Mouse (Mus musculus) CD4-positive, CD25-positive, alpha-beta regulatory T cell, adult 4 months (primary cell): ENCODE measurements around the gene Lnpk. TPM values are rescaled to one million over a fixed set of nuclear protein-coding genes. Genes with fewer than 3 reads are reported as not detected.

Source experiments
- ATAC-seq: one replicate; pipeline ENCODE4 v1.8.0; 2017
- polyA plus RNA-seq, 2 experiments: library from polyadenylated mRNA; unstranded; fragments of 100-300 nt; shearing (Covaris generic); gene quantifications; one replicate each; pipeline ENCODE4 v1.2.1; 2017

Gene Lnpk
- polyA plus RNA-seq = 10 to 100 TPM; 26.9 to 29.3 TPM

DNA sequence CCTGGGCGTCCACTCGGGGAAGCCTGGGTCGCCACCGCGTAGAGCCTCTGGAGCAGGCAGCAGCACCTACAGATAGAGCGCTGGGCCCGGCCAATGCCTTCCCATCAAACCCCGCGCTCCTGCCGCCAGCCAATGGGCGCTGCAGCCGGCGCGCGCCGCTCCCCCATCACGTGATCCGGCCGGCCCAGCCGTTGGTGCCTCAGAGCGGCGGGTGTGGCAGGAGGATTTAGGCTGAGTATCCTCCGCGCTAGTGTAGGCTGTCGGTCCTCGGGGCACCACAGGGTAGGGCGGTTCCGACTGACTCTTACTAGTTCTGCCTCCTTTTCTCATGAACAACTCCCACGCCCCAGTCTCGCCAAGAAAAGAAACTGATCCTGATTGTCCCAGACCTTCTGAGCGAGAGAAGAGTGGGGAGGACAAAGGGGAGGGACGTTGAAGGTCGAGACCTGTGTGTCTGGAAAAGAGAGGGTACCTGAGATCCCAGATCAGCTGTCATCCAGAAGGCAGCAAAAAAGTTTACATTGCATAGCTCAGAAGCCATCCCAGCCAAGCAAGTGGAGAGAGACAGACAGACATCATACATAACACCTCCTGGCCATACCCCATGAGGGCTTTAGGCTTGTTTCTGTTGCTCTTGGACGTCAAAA lies at the start of gene Lnpk:
Lnpk (minus strand) TSS at position 593 of the 647 bp plus-strand sequence.
- peak; percentile 96 for ATAC-seq

DNA sequence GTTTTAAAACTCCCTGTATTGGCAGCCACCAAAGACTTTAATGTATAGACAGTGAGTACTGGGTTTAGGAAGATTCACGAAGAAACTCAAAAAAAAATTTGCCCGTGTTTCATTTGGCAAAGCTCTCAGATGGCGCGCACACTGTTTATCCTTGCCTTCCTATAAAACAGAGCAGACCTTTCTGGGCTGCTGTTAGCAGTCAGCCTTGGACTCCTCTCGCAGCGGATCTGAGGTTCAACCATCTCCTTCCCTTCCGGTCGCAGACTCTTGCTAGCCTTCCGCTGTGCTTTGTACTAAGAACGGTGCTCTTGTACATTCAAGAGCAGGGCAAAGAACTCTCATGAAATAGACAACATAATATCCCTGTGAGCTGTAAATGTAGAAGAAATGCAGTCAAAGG lies 41.1 kb upstream of the Lnpk start:
- ATAC-seq = no peak

DNA sequence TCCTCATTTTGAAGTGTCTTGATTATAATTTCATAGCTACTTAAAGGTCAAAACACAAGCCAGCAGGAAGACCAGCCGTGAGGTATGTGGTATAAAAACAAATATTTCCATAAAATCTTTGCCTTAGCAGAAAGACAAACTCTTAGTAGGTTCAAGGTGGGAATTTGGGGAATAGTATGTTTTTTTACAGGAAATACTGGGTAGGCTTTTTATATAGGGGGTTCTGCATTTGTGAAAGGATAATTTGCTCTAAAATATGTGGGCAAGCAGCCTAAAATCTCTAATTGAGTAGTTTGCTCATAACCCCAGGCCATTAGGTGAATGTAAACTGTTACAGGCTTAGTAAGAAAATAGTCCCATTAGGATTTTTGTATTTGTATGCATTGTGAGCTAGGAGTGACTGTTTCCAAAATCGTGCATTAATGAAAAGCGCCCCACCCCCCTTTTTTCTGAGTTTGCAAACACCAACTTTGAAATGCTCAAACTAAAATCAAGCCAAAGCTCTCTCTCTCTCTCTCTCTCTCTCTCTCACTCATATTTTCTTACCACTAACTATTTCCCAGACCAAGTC lies 40.5 kb upstream of the Lnpk start:
- no peak for ATAC-seq

DNA sequence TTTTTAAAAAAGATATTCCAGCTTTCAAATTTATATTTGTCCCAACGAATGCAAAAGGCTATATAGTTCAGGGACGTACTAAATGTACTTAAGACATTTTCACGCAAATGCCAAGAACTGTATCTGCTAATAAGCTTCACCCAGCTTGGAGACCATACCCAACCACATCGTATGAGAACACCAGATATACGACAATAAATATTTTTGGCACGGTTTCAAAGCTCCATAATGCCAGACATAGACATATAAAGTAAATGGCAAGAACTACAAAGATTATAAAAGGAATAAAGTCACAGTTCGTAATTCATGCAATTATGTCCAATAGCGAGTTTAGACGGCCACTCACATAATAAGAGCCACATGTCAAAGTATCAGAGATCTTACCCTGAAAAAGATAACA lies 38.5 kb upstream of the Lnpk start:
- ATAC-seq = no peak

DNA sequence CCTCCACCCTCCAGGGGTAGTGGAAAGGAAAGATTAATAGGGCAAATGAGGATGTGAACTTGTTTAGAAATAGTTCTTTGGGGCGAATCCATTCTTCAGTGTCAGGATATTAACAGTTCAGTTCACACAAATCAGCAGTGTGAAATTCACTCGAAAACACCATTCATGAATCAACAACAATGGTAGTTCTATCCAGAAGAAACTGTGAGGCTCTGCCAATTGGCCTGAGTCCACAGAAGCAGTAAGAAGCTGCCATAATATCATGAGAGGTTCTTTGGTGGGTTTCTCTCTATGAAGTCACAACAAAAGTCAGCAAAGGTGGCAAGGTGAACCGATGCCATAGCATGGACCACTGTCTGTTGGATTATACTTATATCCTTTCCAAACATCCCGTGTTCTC lies 32.2 kb upstream of the Lnpk start:
- no peak for ATAC-seq

DNA sequence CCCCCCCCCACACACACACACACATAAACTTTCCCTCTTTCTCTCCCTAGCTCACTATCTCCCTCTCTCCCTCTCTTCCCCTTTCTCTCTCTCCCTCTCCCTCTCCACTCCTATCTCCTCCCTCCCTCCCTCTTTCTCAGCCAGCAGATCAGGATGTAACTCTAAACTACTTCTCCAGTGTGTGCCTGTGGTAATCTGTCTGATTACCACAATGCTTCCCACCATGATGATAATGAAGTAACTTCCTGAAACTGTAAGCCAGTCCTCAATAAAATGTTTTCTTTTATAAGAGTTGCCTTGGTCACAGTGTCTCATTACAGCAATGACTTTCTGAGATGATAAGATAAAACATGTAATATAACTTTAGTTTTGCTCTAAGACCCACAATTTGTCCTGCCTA lies 30.1 kb upstream of the Lnpk start:
- no peak for ATAC-seq

DNA sequence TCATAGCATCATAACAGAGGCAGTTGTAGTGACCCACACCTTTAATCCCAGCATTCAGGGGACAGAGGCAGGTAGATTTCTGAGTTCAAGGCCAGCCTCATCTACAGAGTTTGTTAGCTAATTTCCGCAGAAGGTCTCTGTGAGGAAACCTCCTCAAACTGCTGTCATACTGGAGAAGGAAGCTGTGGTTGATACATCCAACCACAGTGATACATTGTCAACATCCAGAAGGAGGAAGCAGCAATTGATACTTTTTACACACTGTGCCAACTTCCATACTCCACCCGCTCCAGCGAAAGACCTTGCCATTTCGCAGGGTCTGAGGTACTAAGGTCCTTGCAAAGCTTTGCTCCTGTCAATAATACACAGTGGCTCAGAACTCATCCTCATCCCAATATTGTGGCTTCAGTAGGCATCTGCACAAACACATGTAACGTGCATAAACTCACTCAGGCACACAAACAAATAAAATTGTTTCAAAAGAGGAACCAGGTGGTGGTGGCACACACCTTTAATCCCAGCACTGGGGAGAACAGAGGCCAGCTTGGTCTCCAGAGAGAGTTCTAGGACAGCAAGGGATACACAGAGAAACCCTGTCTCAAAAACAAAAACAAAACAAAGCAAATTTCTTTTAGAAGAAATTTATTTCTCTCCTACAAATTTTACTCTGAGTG lies 27.0 kb upstream of the Lnpk start:
- ATAC-seq = no peak

- no peak for ATAC-seq
These were observed 24.8 kb upstream of the Lnpk start for GRCm38 (mm10) chr2:74604011-74604410.

- ATAC-seq = no peak
These were observed 23.2 kb upstream of the Lnpk start for GRCm38 (mm10) chr2:74602483-74602882.

DNA sequence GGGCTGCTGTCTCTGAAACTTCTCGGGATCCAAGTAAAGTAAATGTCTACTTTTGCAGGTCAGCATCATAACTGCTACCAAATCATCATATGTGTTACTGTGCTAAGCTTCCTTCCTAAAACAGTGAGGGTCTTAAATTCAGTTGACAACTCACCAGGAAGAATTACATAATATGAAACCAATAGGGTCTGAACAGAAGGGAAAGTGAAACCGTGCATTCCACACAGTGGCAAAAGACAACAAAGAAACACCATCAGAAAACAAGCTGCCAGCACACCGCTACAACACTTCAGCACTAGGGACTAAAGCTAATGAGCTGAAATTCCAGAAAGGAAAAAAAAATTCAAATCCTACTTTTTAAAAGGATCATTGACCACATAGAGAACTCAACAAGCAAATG lies 17.9 kb upstream of the Lnpk start:
- no peak for ATAC-seq

GRCm38 (mm10) chr2:74596094-74596493 lies 16.9 kb upstream of the Lnpk start:
- no peak for ATAC-seq

DNA sequence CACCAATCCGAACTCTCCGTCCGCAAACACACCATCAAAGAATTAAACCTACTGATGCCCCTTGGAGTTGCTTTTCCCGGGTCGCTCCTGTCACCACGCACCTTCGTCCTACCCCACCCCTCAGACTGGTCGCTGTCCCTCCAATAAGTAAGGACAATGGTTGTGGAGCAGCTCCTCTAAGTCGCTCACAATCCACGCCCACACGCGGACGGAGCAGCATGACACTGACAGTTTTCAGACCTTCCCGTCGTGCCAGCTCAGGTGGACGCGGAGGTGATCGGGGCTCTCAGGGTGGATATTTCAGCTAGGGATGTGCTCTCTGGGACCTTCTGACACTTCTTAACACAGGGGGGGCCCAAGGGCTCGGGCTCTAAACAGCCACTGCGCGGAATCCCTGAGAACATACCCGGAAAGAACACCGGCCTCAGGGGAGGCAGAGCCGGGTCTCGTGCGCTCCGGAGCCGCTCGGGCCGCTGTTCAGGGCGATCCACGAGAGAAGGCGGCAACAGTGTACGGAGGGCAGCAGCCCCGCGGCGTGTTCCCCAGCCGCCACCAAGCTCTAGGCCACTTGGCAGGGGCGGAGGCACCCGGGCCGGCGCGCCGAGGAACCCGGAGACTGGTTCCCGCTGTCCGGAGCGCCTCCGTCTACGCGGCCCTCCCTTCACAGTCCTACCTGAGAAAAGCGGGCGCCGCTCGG lies 941 bp downstream of the Lnpk start:
- peak; percentile 57 for ATAC-seq

DNA sequence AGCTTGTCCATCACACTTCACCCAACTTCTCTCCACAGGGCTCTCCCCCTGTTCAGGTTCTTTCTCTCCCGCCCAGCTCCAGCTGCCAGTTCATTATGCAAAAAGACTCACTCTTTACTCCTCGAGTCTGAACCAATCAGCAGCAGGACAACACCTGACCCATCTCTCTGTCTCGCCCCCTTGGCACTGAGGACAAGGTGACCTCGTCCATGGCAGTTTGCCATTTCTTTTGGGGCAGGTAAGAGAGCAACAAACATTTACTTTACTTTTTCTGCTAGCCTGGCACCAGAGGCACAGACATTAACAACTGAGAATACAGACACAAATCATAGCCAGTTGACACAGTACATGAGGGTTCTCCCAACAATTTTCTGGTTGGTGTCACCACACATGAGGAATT lies 8.8 kb downstream of the Lnpk start:
- ATAC-seq = no peak

DNA sequence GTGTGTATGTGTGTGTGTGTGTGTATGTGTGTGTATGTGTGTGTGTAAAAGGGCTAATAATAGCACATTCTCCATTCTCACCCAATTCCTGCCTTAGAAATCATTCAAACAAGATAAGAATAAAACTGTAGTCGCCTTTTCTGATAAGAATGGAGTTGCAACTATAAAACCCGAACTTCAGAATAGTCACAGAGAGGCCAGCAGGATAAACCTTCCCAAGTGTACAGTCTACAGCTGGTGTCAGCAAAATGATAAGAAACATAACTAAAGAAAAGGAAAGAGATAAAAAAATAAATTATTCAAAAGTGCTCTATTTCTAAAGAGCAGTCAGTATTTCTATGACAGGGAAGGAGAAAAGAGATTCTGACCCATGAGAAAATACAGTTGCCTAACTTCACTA lies 19.4 kb downstream of the Lnpk start:
- no peak for ATAC-seq

DNA sequence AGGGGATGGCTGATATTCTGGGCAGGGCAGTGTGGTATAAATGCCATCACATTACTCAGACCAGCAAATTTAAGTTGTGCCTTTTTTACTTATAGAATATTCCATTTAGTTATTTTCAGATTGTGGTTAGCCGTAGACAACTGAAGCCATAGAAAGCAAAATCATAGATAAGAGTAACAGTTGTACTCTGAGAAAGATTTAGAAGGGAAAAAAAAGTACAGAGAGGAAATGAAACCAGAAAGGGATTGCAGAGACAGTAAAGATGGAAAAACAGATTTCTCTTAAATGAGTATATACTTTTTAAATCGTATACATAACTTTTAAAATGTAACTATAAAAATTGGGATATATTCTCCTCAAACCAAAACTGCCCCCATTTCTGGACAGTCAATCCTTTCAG lies 20.1 kb downstream of the Lnpk start:
- ATAC-seq = no peak

DNA sequence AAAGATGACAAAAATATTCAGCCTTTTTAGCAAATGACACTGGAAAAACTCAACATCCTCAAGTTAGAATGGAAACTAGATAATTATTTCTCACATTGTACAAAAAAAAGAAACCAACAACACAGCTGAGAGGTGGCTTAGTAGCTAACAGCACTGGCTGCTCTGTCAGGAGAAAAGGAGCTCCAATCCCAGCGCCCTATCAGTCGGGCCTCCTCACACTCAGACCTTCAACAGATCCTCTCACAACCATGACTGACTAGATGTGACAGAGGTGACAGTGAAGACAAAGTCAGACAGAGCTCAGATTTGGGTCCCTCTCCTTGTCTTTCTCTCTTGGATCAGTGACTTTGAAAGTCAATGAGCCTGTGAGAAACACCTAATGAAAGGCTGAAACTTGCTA lies 21.8 kb downstream of the Lnpk start:
- ATAC-seq = no peak

- ATAC-seq = no peak
These were observed 27.3 kb downstream of the Lnpk start for GRCm38 (mm10) chr2:74551929-74552328.

- ATAC-seq = no peak
These were observed 30.9 kb downstream of the Lnpk start for GRCm38 (mm10) chr2:74548306-74548705.

DNA sequence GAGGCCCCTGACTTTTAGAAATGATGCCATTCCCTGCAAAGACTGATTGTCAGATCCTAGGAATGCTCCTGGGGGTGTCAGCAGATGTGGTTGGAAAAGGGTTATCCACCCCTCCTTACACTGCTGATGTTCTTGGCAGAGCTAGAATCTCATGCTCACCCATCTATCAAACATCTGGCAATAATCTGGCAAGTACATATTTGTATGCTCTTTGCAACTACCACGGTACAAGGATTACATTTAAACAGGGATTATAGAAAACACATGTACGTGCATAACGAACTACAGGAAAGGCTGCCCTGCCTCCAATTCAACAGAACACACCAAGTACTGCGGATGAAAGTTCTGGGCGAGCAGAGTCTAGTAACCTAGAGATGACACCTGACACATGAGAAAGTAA lies 70.9 kb downstream of the Lnpk start:
- no peak for ATAC-seq

DNA sequence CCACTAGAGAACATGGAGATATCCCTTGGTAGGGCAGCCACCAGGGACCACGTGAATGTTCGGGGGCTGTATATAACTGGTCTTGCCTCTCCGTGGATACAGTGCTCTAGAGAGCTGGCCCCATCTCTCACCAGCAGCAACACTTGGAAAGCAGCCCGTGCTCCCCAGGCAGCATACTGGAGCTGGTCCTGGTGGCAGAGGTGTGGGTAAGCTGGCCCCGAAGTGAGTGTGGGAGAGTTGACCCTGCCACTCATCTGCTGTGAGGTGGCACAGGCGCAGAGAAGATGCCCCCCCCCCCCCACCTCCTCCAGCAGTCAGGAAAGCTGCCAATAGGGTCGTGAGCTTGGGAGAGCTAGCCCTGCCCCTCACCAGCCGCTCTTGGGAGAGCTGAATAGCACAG lies 72.8 kb downstream of the Lnpk start:
- no peak for ATAC-seq

GRCm38 (mm10) chr2:74500307-74500706 lies 78.9 kb downstream of the Lnpk start:
- ATAC-seq = no peak

DNA sequence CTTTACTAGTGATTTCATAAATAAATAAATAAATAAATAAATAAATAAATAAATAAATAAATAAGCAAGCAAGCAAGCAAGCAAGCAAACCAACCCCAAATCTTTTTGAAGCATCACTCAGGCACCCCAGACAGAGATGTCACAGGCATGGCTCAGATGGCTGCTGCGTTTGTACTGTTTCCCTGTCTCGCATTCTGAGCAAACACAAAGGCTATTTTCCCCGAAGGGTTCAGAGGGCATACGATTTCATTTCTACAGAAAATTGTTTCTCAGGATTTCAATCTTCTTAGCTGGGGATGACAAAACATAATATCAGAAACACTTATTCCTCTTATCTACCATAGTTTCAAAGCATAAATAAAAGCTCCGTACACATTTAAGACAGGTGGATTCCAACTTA lies 81.4 kb downstream of the Lnpk start:
- ATAC-seq = no peak

GRCm38 (mm10) chr2:74491426-74491825 lies 87.8 kb downstream of the Lnpk start:
- ATAC-seq = no peak

DNA sequence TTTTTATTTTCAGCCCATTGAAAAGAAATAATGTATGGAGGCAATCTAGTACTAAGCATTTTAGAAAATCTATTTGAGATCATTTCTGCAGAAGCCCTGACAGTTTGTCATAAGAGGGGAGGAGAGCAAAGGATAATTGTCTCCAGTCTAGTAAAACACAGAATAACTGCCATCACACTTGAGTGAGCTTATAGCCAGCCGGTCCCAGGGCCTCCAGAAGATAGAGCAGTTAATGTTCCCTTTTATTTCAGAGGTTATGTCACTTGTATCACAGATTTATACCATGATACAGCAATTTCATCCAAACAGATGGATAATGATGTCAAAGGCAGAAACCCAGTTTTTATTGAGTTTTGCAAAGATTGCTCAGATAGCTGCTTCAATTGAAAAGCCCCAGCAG lies 89.0 kb downstream of the Lnpk start:
- ATAC-seq = no peak
